Mouse (Mus musculus) urinary bladder, postnatal 10 days (tissue): Measurements from ENCODE around the gene Tmco1.

Experiments used
- DNase-seq: peaks from one replicate; pipeline ENCODE4 v3.0.0; 2022; ENCODE audit warnings: low spot score

Tmco1 gene

GRCm38 (mm10) chr1:167374003-167374784 lies 66.0 kb downstream of the Tmco1 start:
- no peak for DNase-seq

- DNase-seq, result no peak
Measured at GRCm38 (mm10) chr1:167374942-167375341, 66.8 kb downstream of the Tmco1 start.

DNA sequence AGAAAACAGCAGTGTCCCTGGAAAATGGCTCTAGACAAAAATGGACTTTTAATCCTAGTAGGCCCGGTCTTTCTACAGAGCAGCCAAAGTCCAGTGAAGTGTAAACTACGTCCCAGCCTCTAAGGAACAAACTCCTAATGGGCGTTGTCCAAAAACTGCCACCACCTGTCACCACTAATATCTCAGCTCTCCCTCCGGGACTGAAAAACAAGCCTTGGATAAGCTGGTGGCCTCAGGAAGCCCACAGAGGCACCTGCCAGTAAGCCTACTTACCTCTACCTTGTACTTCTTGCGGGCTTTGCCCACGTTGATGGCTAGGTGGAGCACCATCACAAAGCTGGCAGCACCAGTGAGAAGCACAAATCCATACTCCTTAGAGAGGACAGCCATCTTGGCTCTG lies 69.8 kb downstream of the Tmco1 start:
- DNase-seq, result no peak

GRCm38 (mm10) chr1:167379751-167380150 lies 71.6 kb downstream of the Tmco1 start:
- no peak for DNase-seq

DNA sequence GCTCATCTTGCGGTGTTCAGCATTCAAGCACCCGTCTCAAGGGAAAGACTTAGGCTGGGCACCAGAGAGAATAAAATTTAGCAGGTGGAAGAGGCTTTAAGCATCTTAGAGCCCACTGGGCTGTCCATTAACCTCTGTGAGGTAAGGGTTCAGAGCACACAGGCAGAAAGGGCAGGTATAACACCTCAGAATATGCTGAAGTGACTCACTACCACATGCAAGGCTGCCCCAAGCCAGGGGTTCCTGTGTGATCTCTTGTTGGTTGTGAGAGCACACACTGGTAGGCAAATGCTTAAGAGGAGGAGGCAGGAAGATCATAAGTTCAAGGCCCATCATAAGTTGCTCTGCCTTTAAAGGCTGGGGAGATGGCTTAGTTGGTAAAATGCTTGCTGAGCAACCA lies 72.0 kb downstream of the Tmco1 start:
- no peak for DNase-seq

GRCm38 (mm10) chr1:167381050-167382015 lies 73.2 kb downstream of the Tmco1 start:
- no peak for DNase-seq

GRCm38 (mm10) chr1:167382316-167382715 lies 74.1 kb downstream of the Tmco1 start:
- DNase-seq, result no peak

DNA sequence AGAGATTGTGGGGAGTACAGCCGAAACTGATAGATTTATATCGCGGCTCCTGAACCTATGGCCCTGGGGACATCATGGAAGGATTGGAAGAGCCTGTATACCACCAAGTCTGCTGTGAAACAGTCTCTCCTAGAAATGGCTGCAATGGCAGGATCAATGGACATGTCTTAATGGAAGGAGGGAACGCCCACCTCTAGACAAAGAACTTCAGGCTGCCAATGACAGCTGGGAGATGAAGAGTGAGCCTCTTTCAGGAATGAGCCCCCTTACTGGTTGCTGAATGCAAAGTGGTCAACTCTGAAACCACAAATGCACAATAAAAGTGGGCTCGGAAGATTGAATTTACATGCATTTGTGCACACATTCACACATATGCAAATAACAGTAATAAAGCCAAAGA lies 74.6 kb downstream of the Tmco1 start:
- no peak for DNase-seq

DNA sequence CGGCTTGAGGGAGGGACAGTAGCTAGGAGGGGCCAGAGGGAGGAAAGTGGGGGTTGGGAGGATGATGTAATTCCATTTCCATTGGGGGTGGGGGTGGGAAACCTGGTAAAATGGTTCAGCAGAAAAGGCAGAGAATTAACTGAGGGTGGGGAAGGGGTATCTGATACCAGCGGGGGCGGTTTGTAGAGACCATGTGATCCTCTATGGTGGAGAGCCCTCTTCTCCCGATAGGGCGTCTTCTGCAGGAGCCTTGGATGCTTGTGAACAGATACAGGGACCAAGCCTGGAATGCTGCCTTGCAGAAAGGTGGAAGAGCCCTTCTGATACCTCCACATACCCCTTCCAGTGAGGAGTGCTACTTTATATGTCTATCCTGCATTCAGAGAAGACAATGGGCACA lies 75.0 kb downstream of the Tmco1 start:
- no peak for DNase-seq
